Mouse (Mus musculus) heart, postnatal 0 days (tissue): ENCODE results near the gene Gfpt2.

Experiments used
- CTCF ChIP-seq: IDR thresholded peaks from 2 replicates; pipeline ENCODE4 v1.5.1; 2016; ENCODE audit warnings: antibody characterized with exemption, control low read depth, low read depth
- EP300 ChIP-seq: IDR thresholded peaks from 2 replicates; pipeline ENCODE4 v1.6.1; 2016; ENCODE audit warnings: antibody characterized with exemption, low read depth

DNA sequence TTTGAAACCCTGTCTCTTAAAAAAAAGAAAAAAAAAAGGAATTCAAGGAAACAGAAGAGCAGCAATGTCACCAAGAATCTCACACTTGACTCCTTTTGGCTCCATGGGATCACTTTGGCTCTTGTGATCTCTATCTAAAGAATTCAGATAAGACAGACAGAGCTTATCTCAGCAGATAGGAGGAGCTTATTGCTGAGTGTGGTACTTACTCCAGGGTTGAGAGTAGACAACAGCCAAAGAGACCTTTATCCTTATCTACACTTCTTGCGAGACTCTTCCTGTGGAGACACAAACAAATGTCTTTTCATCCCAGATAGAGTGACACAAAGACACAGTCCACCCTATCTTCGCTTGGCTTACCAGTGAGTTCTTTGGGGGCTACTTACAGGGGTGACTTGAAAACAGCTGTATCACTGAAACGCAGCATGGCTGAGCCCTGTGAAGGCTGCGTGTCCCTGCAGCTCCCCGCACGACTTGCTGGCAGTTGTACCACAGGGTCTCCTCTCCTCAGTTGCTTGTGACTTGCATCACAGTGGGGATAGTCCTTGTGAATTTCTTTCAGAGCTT is 12.1 kb upstream of the Gfpt2 start:
- TF ChIP-seq EP300 = no peak
- no peak for TF ChIP-seq CTCF
